In the genomic region with DNA sequence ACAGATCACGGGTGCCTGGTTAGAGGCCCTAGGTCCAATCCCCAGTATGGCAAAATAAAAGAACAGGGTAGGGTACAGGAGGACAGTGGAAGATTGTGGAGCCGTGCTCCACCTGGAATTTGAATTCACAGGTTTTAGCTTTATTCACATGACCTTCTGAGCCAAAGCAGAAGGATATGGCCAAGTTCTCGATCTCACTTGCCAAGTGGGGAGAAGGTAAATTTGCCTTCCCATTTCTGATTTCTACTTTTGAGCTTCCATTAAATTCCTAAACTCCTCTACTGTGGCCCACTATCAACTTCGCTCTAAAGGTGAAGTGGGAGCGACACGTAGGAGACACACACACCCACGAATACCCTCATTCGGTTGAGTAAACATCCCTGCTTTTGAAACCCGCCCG, we compare ENCODE assay signal across 8 mouse cellular contexts. TPM values are rescaled to one million over a fixed set of nuclear protein-coding genes. Genes with fewer than 3 reads are reported as not detected.
A peak's percentile ranks its signal among the peaks of the same experiment; 100 is the strongest.
DNase-seq lines count a peak whose midpoint lies in the region; ATAC-seq and TF ChIP-seq lines count a peak whose summit lies in the region.

No protein-coding gene starts in this region.

- H3K9ac ChIP-seq in lung, postnatal 0 days (replicated peaks; ENCODE audit: low read depth): peak overlapping the region; percentile 67
- peak overlapping the region; percentile 89 for H3K9ac ChIP-seq in limb, embryonic 11.5 days (ENCODE audit: low read length)

- peaks cover 40% of the 10 kb centered on the region for H3K4me1 ChIP-seq in lung, postnatal 0 days (ENCODE audit: insufficient read depth, low read depth, low read length)
- peaks cover 64% of the 10 kb centered on the region for H3K4me1 ChIP-seq in forebrain, embryonic 10.5 days
- peaks cover 22% of the 10 kb centered on the region for H3K4me1 ChIP-seq in limb, embryonic 11.5 days (ENCODE audit: control insufficient read depth, insufficient read depth, low read length)
- H3K4me1 ChIP-seq in olfactory bulb, adult 2 months (ENCODE audit: control insufficient read depth, insufficient read depth, low read length): peaks cover 25% of the 10 kb centered on the region

- H3K36me3 ChIP-seq in lung, postnatal 0 days (ENCODE audit: insufficient read depth, low read length): 0 out of 2 replicates have a peak, but pooled peaks cover 5% of the 10 kb centered on the region
- H3K36me3 ChIP-seq in forebrain, embryonic 10.5 days (replicated peaks): peaks cover 35% of the 10 kb centered on the region
- no peaks in the 10 kb centered on the region; the same call in 1 of the 2 replicates for H3K36me3 ChIP-seq in limb, embryonic 11.5 days (ENCODE audit: control insufficient read depth, insufficient read depth, low read length)

- TF ChIP-seq CTCF in lung, postnatal 0 days (IDR thresholded peaks at IDR 0.05): no peak
- no peak for TF ChIP-seq CTCF in olfactory bulb, adult 2 months (IDR thresholded peaks at IDR 0.05; ENCODE audit: insufficient read depth, low read depth, low read length)

- TF ChIP-seq EP300 in lung, postnatal 0 days (IDR thresholded peaks at IDR 0.05): no peak

- H3K27ac ChIP-seq in lung, postnatal 0 days (ENCODE audit: low read length): peak overlapping the region; percentile 98
- H3K27ac ChIP-seq in forebrain, embryonic 10.5 days: peak overlapping the region; percentile 97
- H3K27ac ChIP-seq in limb, embryonic 11.5 days (replicated peaks; ENCODE audit: low read depth, low read length): no peak overlapping the region; the same call in 1 of the 2 replicates
- H3K27ac ChIP-seq in olfactory bulb, adult 2 months (ENCODE audit: insufficient read depth, low read depth, low read length): no peak overlapping the region

- peak overlapping the region; percentile 63 for H3K4me2 ChIP-seq in lung, postnatal 0 days (replicated peaks; ENCODE audit: low read depth, low read length)
- peak overlapping the region; percentile 77 for H3K4me2 ChIP-seq in limb, embryonic 11.5 days (ENCODE audit: low read depth, severe bottlenecking)

- no peak for ATAC-seq in lung, postnatal 0 days
- no peak for ATAC-seq in limb, embryonic 11.5 days (ENCODE audit: insufficient number of reproducible peaks, low FRiP score, low TSS enrichment, low read depth)
- no peak for ATAC-seq in cerebellum, adult (ENCODE audit: insufficient number of reproducible peaks, low FRiP score, low TSS enrichment)

- no peak for TF ChIP-seq POLR2A in olfactory bulb, adult 2 months (IDR thresholded peaks at IDR 0.05; ENCODE audit: insufficient read depth, low read depth, low read length)

- H3K27me3 ChIP-seq in lung, postnatal 0 days (replicated peaks; ENCODE audit: insufficient read depth, low read length): no peaks in the 10 kb centered on the region
- no peaks in the 10 kb centered on the region for H3K27me3 ChIP-seq in forebrain, embryonic 10.5 days (ENCODE audit: poor library complexity, severe bottlenecking)
- H3K27me3 ChIP-seq in limb, embryonic 11.5 days (ENCODE audit: control insufficient read depth, insufficient read depth, low read length): no peaks in the 10 kb centered on the region

- WGBS in lung, postnatal 0 days: 8% methylated on average over 10 of the region's 10 CpGs
- WGBS in forebrain, embryonic 10.5 days: 22% methylated on average over 10 of the region's 10 CpGs
- WGBS in limb, embryonic 11.5 days: 18% methylated on average over 10 of the region's 10 CpGs
- 4% methylated on average over 10 of the region's 10 CpGs for WGBS in olfactory bulb, adult 2 months

- no peaks in the 10 kb centered on the region for H3K9me3 ChIP-seq in lung, postnatal 0 days (ENCODE audit: low read length)
- H3K9me3 ChIP-seq in forebrain, embryonic 10.5 days: no peaks in the 10 kb centered on the region
- no peaks in the 10 kb centered on the region for H3K9me3 ChIP-seq in limb, embryonic 11.5 days (ENCODE audit: control insufficient read depth, low read length)

- H3K4me3 ChIP-seq in lung, postnatal 0 days (ENCODE audit: low read depth, low read length): peak overlapping the region; percentile 81
- H3K4me3 ChIP-seq in forebrain, embryonic 10.5 days: peak overlapping the region; percentile 80
- peak overlapping the region; percentile 77 for H3K4me3 ChIP-seq in limb, embryonic 11.5 days (ENCODE audit: low read depth, low read length)
- H3K4me3 ChIP-seq in olfactory bulb, adult 2 months (ENCODE audit: insufficient read depth, low read depth, low read length): peak overlapping the region; percentile 56

- no peak for DNase-seq in lung, postnatal 0 days (ENCODE audit: low spot score)
- DNase-seq in lung, postnatal 25 days (ENCODE audit: low spot score): no peak
- no peak for DNase-seq in forebrain, embryonic 10.5 days (ENCODE audit: extremely low spot score, low spot score)
- no peak for DNase-seq in limb, embryonic 11.5 days (ENCODE audit: low spot score)
- DNase-seq in urinary bladder, postnatal 14 days (ENCODE audit: low spot score): no peak
- no peak for DNase-seq in right cerebral cortex, adult 2 months (ENCODE audit: low spot score in 2 of 2)

RNA-seq across cellular contexts. Expression of a gene that starts 0.9 kb away (rescaled TPM):
- 51.8 and 54.5 TPM in 2 replicates for polyA plus RNA-seq in lung, postnatal 0 days (2015; fragmentation: Nextera tagmentation; extraction: Ambion mirVana)
- 64.7 and 66.0 TPM in 2 replicates for polyA plus RNA-seq in forebrain, embryonic 10.5 days (2016; fragmentation: Nextera tagmentation; extraction: Ambion mirVana)
- polyA plus RNA-seq in limb, embryonic 11.5 days (2014; fragmentation: Nextera tagmentation; extraction: Ambion mirVana): 30.1 and 33.7 TPM in 2 replicates
- 349 TPM in 1 of 2 replicates, not detected in the other for polyA plus RNA-seq in olfactory bulb, adult 2 months (2012; ENCODE audit: insufficient read depth, insufficient read length, low replicate concordance, missing spikeins)

RNA-seq across cellular contexts. Expression of a gene that starts 20.8 kb away (rescaled TPM):
- polyA plus RNA-seq in lung, postnatal 0 days (2015; fragmentation: Nextera tagmentation; extraction: Ambion mirVana): 105 and 110 TPM in 2 replicates
- polyA plus RNA-seq in forebrain, embryonic 10.5 days (2016; fragmentation: Nextera tagmentation; extraction: Ambion mirVana): 25.1 and 25.6 TPM in 2 replicates
- polyA plus RNA-seq in limb, embryonic 11.5 days (2014; fragmentation: Nextera tagmentation; extraction: Ambion mirVana): 53.8 and 56.8 TPM in 2 replicates
- not detected in 2 replicates for polyA plus RNA-seq in olfactory bulb, adult 2 months (2012; ENCODE audit: insufficient read depth, insufficient read length, low replicate concordance, missing spikeins)

RNA-seq across cellular contexts. Expression of a gene that starts 40.0 kb away (rescaled TPM):
- polyA plus RNA-seq in lung, postnatal 0 days (2015; fragmentation: Nextera tagmentation; extraction: Ambion mirVana): 48.6 and 54.0 TPM in 2 replicates
- 188 and 202 TPM in 2 replicates for polyA plus RNA-seq in forebrain, embryonic 10.5 days (2016; fragmentation: Nextera tagmentation; extraction: Ambion mirVana)
- 172 and 179 TPM in 2 replicates for polyA plus RNA-seq in limb, embryonic 11.5 days (2014; fragmentation: Nextera tagmentation; extraction: Ambion mirVana)
- not detected in 2 replicates for polyA plus RNA-seq in olfactory bulb, adult 2 months (2012; ENCODE audit: insufficient read depth, insufficient read length, low replicate concordance, missing spikeins)

RNA-seq across cellular contexts. Expression of a gene that starts 51.5 kb away (rescaled TPM):
- polyA plus RNA-seq in lung, postnatal 0 days (2015; fragmentation: Nextera tagmentation; extraction: Ambion mirVana): 18.4 and 18.7 TPM in 2 replicates
- 25.7 and 27.5 TPM in 2 replicates for polyA plus RNA-seq in forebrain, embryonic 10.5 days (2016; fragmentation: Nextera tagmentation; extraction: Ambion mirVana)
- polyA plus RNA-seq in limb, embryonic 11.5 days (2014; fragmentation: Nextera tagmentation; extraction: Ambion mirVana): 10.3 and 11.3 TPM in 2 replicates
- polyA plus RNA-seq in olfactory bulb, adult 2 months (2012; ENCODE audit: insufficient read depth, insufficient read length, low replicate concordance, missing spikeins): not detected in 2 replicates

Comparison
In these comparisons a context has a peak if more than half of its experiments do, and no peak if none do; other contexts are left out.
1. H3K27ac ChIP-seq: peak in lung, postnatal 0 days (single experiment) and forebrain, embryonic 10.5 days (single experiment); none in limb, embryonic 11.5 days (single experiment) and olfactory bulb, adult 2 months (single experiment).
2. Peak in every context shown above with its lines, with median percentiles within 50 percentile points of each other: H3K4me3 ChIP-seq.